Mouse (Mus musculus) cerebellum, adult 8-10 months (tissue): ENCODE results near the gene Fyb.

ENCODE experiments used
- DNase-seq: peaks from one replicate; pipeline ENCODE4 v3.0.0; 2022

Fyb gene

GRCm38 (mm10) chr15:6522653-6523167, at the start of gene Fyb:
Fyb (plus strand) TSS chr15:6522853.
- no peak for DNase-seq

GRCm38 (mm10) chr15:6483561-6483960, 39.1 kb upstream of the Fyb start:
- no peak for DNase-seq

- DNase-seq: no peak
Measured at GRCm38 (mm10) chr15:6492386-6492785, 30.3 kb upstream of the Fyb start.

DNA sequence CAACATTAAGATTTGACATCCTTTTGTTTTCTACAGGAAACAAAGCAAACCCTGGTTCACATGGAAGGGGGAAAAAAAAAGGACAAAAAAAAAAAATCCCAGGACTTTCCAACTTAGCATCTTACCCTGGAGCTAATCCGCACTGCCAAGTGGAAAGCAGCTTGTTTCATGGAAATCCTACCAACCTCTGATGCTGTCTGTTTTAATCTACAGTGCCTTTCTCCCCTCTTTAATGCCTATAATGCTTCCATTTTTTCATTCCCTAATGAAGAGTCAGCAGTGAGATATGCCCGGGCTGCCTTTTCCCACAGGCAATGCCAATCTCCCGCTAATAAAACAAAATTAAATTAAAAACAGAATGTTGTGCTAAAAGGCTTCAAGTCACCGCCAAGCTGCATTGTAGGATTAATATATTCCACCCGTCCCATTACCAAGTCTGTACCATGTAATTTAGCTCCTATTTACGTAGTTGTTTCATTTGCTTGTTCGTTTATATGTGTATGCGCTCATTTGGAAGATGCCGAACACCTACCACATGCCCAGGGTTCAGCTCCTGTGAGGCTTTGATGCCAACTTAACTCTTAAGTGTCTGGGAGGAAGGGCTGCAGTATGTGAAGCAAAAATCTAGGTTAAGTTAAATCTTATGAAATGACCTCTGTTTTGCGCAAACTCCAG, 24.1 kb upstream of the Fyb start:
- no peak for DNase-seq

GRCm38 (mm10) chr15:6500787-6501186, 21.9 kb upstream of the Fyb start:
- DNase-seq: no peak

- no peak for DNase-seq
Measured at GRCm38 (mm10) chr15:6517525-6517924, 5.1 kb upstream of the Fyb start.

- no peak for DNase-seq
Measured at GRCm38 (mm10) chr15:6519417-6520255, 3.0 kb upstream of the Fyb start.

DNA sequence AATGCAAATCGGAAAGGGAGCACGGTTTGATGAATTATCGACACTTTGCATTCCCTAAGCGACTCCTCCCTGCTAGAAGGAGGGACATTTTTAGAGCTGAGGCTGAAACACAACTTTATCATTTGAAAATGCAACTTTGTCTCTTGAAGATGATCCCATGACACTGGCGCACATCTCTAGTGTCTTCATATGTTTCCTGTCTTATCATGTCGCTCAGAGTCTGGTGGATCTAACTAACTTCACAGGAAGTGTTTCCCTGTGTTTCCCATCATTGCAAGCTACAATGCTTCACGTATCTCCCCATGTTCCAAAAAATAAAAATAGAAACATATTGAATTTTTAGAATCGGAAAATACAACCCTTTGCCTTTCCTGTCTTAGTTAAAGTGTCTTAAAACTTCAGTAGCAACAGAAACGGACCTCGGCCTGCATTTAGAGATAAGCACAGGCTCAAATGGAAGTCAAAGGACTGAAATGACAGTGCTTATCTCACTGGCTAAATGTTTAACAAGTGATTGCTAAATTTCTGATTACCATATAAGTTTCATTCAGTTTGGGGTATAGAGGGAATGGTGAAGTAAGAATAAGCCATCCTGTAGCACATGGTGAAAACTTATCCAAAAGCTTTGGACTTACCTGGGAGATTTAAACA, 2.0 kb upstream of the Fyb start:
- no peak for DNase-seq

- DNase-seq: no peak
Measured at GRCm38 (mm10) chr15:6524801-6525200, 2.1 kb downstream of the Fyb start.

- no peak for DNase-seq
Measured at GRCm38 (mm10) chr15:6525386-6525785, 2.7 kb downstream of the Fyb start.

DNA sequence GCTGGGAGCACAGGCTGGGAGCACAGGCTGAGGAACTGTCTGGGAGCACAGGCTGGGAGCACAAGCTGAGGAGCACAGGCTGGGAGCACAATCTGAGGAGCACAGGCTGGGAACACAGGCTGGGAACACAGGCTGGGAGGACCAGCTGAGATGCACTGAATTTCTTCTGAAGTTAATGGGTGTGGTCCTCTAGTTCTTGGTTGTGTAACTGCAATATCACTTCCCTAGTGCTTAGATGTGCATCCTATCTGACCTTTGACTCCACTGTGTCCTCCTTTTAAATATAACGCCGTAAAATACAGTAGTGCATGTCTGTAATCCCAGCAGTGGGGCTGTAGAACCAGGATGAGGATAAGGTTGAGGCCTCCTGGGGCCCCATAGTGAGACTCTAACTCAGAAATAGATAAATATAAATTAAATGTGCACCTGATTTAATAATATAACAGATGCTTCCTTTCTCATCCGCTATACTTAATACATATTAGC, 11.2 kb downstream of the Fyb start:
- no peak for DNase-seq

DNA sequence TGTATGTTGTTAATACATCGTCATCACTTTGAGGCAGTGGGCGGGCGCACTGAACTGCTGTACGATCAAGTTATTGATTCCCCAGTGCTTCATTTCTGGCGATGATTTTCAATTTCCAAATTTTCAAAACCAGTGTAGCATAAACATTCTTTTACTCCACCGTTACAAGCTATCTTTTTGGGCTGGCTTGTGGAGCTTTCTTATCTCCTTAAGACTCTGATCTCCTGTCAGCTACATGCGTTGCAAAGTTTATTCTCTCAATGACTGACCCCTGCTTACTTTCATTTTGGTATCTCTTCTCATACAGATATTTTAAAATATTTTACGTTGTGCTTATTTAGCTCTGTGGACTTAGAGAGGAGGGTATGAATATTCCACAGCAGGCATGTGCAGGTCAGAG, 11.9 kb downstream of the Fyb start:
- DNase-seq: no peak

DNA sequence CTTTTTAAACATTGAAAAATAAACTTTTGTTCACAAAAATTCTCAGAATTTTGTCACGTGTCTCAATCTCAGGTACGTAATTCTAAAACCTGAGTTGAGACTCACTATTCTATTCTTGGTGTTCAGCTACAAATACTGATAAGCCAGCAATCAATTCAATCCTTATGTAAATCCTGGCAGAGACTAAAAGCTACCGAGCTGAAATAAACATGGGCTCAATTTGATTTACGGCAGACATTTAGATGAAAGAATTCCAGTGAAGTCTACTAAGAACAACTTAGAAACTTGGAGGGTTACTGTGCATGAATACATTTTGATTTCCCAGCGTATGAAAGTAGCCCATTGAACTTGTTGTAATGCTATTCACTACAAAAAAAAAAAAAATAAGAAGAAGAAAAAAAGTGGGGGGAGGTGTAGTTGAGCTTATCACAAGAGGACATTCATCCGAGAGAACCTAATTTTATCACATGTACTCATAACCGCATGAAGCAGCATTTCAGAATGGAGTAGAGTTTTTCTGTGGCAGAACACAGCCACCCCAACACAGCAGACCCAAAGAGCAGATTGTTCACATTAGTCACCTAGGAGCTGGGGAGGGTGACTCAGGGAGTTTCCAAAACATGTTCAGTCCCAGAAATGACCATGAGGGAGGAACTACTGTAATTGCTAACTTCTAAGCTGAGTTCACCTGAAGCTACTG, 17.1 kb downstream of the Fyb start:
- DNase-seq: no peak

DNA sequence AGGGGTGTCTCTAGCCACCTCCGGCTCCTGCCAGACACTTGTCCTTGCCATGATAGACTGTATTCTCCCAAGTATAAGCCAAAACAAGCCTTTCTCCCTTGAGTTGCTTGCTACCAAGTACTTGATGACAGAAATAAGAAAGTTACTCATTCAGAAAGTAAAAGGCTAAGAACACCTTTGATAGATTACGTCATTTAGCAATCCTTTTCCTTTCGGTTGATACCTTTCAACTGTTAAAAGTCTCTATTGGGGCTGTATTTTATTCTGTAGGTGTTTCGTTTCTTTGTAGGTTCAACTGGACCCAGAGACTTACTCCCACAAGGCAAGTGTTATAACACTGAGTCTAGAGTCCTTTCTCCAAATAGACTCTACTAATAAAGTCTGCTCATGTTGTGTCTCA, 26.3 kb downstream of the Fyb start:
- DNase-seq: no peak

DNA sequence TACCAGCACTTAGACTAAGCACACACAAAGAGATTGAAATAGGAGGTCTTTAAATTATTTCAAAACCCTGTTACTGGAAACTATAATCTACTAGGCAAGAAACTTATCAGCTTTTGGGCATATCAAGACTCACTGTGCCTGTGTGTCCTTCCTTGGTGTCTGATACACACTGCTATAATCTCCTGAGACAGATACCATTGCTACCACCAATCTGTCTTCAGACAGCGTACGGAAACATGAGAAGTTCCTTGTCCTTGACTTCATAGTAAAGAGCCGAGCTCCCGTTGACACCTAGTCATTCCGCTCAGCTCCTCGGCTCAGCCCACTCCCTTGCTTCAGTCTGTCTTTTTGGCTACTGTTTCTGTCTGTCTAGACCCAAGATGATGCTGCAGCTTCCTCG, 29.2 kb downstream of the Fyb start:
- DNase-seq: no peak

DNA sequence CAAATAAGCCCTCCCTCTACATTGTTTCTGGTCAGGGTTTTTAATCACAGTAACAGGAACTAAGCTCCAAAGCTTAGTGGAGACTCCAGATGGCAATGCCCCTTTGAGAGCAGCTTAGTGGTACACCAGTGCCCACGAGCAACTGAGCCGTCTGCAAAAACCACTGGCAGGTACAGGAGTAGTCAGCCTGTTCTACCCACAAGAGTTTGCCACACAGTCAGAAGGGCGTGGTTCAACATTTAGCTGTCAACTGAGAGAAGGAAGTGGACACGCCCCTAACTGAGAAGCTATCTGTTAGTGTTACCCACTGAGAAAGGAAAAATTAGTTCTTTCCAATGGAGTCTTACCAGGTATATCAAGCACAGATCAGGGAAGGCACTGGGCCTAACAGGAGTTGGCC, 32.1 kb downstream of the Fyb start:
- no peak for DNase-seq

DNA sequence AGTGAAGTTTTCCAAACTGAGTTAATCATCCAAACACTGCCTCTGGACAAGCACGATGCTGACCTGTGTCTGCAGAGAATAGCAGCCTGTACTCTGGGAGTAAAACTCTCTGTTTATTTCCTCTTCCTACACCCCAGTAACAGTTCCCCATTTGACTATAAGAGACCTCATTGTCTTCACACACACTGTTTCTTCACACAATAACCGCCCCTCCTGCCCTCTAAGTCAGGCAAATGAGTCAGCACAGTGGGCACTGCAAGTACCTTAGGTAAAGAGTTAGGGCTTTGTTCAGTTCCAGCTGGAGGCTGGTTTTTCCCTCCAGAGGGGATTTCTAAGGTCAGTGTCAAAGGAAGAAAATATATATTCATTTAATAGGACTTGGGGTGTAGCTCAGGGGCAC, 32.9 kb downstream of the Fyb start:
- DNase-seq: no peak

- DNase-seq: no peak
Measured at GRCm38 (mm10) chr15:6556272-6556671, 33.6 kb downstream of the Fyb start.

DNA sequence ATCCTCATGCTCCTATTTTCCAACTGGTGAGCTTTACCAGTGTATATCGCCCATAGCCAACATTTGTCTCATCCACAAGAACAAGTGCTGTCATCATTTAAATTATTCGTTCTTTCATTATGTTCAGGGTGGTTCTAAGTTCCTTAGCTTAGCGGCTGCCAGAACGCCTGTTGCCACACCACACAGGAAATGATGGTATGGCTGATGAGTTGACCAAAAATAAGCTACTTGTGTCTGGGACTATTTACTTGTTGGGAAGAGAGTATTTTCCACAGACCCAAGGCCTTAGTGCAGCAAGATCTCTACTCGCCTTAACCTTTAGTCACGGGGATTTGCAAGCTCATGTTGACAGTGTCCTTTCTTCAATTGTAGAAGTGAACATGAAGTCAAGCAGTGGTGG, 34.3 kb downstream of the Fyb start:
- DNase-seq: no peak

DNA sequence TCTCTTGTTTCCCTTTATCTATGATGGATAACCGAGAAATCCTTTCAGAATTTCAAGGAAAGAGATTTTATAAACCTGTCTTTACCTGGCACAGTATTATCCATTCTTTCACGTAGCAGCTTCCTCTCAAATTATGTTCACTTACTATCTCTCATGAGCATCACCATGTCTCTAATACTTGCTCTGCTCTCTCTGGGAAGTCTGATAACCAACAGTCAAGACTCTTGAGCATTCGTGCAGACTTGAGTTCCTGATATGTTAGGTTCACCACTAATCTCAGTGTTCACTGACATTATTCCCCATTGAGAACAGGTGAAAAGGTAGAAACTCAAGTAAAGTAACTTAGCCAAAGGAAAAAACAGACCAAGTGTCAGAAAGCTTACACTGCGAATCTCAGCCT, 34.9 kb downstream of the Fyb start:
- no peak for DNase-seq

DNA sequence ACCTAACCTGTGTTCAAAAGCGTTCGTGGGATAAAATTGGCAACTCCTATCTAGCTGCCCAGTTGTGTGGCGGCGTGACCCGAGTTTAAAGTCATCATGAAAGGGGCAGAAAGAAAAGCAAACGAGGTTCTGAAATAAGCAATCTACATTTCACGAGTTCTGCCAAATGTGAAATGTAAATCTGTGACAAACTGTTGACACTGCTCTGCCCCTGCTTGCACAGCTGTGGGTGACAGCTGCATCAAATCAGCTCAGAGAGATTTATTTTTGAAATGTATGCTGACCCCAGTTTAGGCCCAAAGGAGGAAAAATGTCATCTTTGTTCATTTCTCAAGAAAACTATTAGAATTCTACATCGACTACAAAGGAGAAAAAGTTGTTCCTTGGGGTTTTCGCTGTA, 36.5 kb downstream of the Fyb start:
- no peak for DNase-seq

- no peak for DNase-seq
Measured at GRCm38 (mm10) chr15:6560696-6561095, 38.0 kb downstream of the Fyb start.

DNA sequence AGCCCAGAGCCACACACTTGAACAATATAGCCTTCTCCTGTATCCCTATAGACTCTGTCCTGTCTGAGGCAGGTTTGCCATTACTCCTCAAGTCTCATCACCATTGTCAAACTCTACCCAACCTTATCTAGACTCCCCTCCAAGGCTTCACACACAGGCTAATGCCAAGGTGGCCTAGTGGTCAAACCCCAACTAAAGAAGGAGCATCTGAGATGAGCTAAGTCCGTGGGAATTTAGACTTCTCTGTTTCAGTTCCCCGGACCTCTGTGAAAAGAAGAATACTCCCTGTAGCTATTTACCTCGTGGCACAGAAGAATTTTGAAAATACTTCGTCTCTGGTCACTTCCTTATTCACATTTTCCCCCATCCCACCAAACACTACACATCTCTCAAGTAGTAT, 39.5 kb downstream of the Fyb start:
- DNase-seq: no peak
